Mouse (Mus musculus) liver, adult 2 months (tissue): Measurements from ENCODE around the gene Sh3pxd2a.

Experiments
- CTCF ChIP-seq: fragments of 200-500 bp; IDR thresholded peaks from 2 replicates; pipeline ENCODE4 v1.5.1; 2011; ENCODE audit warnings: low read depth, low read length, control low read depth
- POLR2A ChIP-seq: fragments of 200-500 bp; IDR thresholded peaks from 2 replicates; pipeline ENCODE4 v1.6.1; 2011; ENCODE audit warnings: low read length, control low read depth; ENCODE audit not compliant: insufficient read depth; ENCODE audit errors: extremely low read depth

- no peak for TF ChIP-seq POLR2A
- TF ChIP-seq CTCF, result peak; percentile 21; the same call in 1 of the 2 replicates
Observed at GRCm38 (mm10) chr19:47502563-47502962, 38.4 kb upstream of the Sh3pxd2a start.
